Mouse (Mus musculus): ENCODE measurements around the gene Mdm4.
A peak's percentile ranks its signal among the peaks of the same experiment; 100 is the strongest.

DNA sequence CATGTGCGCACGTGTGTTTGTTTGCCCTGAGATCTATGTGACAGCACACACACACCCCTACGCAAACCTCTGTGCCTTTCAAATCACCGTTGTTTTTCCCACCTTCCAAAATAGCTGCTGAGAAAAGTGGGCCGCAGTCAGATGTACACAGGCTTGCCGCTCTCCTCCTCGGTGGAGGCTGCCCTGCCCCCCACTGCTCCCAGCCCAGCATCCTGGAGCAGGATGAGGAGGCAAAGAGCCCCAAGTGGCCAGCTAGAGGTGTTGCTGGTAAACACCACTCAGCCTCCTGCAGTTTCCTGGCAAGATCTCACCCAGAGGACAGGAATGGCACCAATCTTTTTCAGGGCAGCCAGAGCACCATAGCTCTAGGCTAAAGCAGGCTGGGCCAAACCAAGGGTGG, 95.5 kb downstream of the Mdm4 start:
- TF ChIP-seq EP300 (IDR thresholded peaks at IDR 0.05; ENCODE audit: insufficient read depth, low read depth, low read length), result no peak
- peak; percentile 53 for TF ChIP-seq CTCF (IDR thresholded peaks at IDR 0.05)
